Mouse (Mus musculus): ENCODE results near the gene D17H6S53E.

The D17H6S53E gene

DNA sequence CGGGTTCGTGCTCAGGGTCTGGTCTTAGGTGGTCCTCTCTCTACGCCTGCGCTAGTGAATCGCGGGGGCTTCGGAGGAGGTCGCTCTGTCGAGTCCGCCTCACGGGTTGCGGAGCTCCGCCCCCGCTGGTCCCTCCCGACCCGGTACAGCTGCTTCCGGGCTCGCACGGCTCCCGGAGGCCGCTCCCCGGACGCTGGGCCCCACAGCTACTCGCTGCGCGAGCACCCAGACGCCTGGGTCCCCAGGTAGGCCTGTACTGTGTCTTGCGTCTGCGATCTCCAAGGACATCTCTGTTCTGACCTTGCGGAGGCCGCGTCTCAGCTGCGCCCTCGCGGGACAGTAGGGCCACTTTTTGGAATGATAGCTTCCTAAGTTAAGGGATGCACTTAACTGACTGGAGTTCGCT is at the start of gene D17H6S53E:
D17H6S53E (plus strand) TSS at position 168 of the 406 bp plus-strand sequence.
- no peak for DNase-seq (ENCODE audit: extremely low read depth, low read depth)

DNA sequence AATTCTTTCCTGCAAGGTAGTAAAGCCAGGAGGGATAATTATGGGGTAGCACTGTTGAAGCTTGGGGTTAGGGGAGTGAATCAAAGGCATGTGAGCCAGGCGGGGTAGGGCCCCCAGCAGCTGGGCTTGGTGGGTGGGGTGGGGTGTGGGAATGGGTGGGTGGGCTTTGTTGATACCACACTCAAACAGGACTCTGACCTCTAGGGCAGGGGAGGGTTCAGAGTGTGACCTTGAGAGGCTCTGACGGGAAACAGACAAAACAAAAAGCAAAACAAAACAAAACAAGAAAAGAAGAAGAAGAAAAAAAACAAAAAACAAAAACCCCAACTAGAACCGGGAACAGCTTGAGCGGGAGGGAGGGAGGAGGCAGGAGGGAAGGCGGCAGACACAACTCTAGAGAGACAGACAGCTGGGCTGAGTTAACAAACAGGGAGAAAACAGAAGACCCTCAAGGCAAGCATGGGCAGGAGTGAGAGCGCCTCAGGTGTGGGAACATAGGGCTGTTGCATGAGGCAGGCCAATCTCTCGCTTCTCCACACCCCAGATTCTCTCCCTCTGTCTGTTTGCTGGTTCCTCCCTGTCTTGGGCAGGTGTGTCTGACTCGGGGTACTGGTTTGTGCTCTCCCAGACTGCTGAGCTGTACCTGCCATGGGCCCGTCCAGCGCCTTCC is 49.5 kb upstream of the D17H6S53E start, which contains the start of gene Ly6g6e:
Ly6g6e (plus strand) TSS at position 396 of the 670 bp plus-strand sequence.
- no peak for DNase-seq (ENCODE audit: extremely low read depth, low read depth)

DNA sequence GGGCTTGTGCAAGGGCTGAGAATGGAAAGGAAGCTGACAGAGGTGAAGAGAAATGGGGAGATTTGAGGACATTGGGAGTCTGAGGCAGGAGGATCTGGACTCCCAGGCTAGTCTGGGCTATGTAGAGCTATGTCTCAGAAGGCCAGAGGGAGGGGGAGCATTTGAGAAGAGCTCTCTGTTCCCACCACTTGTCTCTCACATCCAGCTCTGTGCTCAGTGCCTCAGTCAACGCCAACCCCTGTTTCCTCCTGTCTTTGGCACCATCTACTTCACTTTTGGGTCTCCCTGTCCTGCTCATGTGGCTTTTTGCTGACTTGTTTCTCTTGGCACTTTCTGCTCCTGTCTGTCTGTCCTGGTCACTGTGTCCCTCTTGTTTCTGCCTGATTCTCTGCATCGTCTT is 48.9 kb upstream of the D17H6S53E start:
- DNase-seq (ENCODE audit: extremely low read depth, low read depth) = no peak

DNA sequence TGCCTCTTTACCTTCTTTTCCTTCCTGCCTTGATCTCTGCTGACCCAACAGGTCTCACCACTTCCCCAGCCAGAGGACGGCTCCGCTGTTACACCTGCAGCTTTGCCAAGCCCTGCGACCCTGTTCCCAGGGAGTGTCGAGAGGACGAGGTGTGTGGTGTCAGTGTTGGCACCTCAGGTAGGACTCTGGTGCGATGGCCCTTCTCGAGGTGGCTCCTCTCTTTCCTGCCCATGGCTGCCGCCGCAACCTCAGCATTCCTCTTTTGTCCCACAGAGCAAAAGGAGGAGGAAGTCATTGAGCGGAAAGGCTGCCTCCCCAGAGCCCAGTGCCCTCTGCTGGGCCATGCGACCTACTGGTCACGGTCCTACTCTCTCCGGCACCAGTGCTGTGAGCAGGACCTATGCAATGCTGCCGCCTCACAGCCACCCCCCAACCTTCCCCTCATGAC is 48.4 kb upstream of the D17H6S53E start, which contains the start of gene Ly6g6d:
Ly6g6d (minus strand) TSS at position 280 of the 448 bp plus-strand sequence.
- DNase-seq (ENCODE audit: extremely low read depth, low read depth) = no peak

DNA sequence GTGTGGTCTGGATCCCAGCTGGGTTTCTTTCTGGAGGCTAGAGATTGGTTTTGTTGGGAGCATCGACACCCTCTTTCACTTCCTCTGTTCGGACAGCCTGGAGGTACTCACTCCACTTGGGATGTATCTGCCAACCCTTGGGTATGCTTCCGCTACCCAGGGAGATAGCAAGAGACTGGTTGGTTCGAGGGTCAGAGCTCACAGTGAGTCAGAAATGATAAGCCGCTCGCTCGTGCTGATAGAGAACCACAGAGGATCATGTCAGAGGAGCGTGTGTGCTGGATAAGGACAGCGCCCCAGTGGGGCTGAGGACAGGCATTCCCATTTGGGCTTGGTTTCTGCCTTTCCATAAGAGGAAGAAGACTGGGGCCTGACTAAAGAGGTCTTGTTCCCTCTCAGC is 46.4 kb upstream of the D17H6S53E start:
- peak; percentile 99 for DNase-seq (ENCODE audit: extremely low read depth, low read depth)

DNA sequence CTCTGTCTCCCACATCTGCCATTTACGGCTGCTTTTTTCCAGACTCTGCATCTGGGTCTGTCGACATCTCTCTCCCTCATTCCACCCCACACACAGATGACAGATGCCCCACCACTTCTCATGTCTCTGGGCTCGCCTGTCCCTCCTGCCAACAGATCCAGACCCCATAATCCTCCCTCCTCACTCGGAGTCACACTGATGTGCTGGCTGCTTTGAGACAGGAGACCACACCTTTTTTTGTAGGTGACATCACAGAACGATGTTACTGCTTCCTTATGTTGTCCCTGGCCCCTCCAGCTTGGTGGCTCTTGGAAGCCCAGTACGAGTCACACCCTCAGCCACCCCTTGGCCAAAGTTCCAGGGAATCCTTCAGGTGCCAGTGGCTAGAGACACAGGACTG is 45.9 kb upstream of the D17H6S53E start:
- DNase-seq (ENCODE audit: extremely low read depth, low read depth) = no peak

DNA sequence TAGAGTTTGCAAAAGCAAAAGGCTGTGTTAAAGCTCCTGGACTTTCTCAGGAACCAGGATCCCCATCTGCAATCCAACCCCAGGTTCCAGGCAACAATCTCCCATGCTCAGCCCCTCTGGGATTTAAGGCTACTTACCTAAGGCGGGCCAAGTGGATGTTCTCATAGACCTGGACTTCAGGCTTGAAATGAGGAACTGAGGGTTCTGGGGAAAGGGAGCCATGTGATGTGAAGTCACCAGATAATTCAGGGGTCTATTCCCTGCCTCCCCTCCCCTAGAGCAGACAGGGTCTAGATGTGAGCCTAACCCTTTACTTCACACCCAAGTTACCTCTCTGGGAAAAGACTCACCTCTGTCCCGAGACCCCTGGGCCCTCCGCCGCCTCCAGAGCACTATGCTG is 45.5 kb upstream of the D17H6S53E start:
- peak; percentile 56 for DNase-seq (ENCODE audit: extremely low read depth, low read depth)

DNA sequence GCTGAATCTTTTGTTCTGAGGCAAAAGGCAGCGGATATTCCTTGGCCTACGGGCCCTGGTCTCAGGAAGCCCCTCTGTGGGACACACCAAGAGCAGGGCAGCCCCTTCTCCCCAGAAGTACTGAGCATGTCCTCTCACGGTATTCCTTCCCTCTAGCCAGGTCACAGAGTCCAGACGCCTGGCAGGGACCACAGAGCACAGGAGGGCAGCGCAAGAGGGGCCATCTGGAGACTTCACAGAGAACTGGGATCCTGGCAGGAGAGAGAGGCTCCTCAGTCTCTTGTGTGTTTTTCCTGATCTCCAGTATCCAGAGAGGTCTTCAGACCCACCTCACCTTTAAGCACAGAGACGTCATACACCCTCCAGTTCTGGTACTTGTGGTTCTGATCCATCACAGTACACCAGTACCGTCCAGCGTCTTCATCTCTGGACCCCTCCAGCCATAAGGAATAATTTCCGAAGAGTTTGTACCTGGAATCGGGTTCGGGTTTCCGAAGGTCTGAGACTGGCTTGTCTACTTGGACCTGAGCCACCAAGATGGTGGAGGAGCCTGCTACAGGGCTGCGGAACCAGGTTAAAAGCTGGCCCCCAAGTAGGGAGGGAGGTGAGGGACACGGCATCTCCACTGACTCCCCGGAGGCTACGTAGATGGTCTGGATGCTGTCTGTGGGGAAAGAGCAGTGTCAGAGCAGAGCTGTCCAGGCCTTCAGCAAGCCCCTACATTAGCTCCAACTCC is 43.2 kb upstream of the D17H6S53E start:
- DNase-seq (ENCODE audit: extremely low read depth, low read depth) = no peak

DNA sequence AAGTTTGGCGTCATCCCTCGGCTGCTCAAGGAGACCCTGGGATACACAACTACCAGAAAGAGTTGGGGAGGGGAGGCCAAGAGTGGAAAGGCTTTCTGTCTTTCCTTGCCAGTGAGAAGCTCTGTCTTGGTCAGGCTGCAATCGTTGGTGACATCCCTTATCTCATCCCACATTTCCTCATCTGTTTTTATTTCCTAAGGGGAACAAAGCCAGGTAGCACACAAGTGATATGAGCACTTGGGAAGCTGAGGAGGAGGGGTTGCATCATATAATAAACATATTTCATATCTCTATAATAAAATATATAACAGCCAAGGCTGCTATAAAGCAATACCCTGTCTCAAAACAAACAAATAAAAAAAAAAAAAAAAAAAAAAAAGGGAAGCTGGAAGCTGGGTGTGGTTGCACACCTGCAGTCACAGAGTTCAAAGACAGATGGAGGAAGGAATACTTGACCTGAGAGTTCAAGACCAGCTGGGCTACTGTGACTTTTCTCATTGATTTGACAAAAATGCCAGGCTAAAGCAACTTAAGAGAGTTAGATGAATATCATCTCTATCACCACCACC is 42.2 kb upstream of the D17H6S53E start:
- no peak for DNase-seq (ENCODE audit: extremely low read depth, low read depth)

DNA sequence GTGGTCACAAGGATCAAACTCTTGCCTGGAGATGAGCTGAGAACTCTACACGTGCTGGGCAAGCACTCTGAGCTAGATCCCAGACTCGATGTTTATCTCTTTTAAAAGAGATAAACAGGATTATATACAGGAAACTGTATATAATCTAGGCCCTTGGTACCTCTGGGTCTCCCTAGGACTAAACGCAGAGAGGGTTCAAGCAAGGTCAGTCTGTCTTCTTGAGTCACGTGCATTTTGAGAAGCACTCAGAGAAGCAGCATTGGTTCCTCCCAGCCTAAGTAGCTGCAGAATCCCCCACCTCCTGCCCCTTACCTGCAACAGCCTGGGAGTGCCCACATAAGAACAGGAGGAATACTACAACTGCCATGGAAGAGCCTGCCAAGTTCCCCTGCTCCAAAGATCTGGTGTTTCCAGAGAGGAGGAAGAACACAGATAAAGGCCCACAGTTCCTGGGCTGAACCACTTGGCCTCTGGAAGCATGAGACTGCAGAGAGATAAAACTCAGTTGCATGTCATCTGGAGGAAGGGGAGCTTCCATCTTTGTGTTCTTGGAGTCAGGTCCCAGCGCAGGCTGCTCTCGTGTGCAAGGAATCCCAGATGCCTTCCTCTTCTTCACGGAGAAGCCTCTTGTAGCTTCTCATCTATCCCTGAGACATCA is 40.8 kb upstream of the D17H6S53E start, which contains the start of gene Ly6g6f:
Ly6g6f (minus strand) TSS at position 403 of the 658 bp plus-strand sequence.
- DNase-seq (ENCODE audit: extremely low read depth, low read depth) = no peak

DNA sequence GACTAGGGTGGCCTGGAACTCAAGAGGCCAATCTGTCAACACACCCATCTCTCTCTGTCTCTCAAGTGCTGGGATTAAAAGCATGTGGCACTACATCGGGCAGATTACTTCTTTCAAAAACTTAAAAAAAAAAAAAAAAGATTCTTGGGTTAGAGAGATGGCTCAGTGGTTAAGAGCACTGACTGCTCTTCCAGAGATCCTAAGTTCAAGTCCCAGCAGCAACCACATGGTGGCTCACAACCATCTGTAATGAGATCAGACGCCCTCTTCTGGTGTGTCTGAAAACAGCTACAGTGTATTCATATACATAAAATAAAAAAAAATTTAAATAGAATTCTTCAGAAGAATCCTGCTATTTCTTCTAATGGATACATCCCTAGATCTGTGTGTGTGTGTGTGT is 38.0 kb upstream of the D17H6S53E start:
- DNase-seq (ENCODE audit: extremely low read depth, low read depth) = no peak

DNA sequence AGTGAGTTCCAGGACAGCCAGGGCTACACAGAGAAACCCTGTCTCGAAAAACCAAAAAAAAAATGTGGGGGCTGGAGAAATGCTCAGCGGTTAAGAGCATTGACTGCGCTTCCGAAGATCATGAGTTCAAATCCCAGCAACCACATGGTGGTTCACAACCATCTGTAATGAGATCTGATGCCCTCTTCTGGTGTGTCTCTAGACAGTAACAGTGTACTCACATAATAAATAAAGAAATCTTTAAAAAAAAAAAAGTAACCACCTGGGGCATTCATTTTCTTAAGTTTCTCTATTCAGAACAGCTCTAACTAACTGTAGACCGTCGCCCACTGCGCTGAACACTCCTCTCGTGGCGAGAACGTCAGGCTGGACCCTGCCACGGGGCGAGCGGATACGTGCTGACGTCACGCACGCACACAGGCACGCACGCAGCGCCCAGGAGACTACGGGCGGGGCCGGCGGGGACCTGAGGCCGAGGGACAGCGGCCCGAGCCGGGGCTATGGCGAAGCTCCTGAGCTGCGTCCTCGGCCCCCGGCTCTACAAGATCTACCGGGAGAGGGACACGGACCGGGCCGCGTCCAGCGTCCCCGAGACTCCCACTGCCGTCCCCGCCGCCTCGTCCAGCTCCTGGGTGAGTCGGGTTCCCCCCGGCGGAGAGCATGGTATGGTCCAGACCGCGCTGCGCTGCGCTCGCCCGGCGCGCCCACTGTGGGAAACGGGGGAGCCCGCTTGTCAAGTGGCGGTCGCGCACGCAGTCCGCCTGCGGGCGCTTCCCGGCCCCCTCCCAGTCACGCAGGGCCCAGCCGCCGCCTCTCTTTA is 37.1 kb upstream of the D17H6S53E start, which contains the start of gene Abhd16a:
Abhd16a (plus strand) TSS at position 439 of the 820 bp plus-strand sequence.
- peak; percentile 74 for DNase-seq (ENCODE audit: extremely low read depth, low read depth)

DNA sequence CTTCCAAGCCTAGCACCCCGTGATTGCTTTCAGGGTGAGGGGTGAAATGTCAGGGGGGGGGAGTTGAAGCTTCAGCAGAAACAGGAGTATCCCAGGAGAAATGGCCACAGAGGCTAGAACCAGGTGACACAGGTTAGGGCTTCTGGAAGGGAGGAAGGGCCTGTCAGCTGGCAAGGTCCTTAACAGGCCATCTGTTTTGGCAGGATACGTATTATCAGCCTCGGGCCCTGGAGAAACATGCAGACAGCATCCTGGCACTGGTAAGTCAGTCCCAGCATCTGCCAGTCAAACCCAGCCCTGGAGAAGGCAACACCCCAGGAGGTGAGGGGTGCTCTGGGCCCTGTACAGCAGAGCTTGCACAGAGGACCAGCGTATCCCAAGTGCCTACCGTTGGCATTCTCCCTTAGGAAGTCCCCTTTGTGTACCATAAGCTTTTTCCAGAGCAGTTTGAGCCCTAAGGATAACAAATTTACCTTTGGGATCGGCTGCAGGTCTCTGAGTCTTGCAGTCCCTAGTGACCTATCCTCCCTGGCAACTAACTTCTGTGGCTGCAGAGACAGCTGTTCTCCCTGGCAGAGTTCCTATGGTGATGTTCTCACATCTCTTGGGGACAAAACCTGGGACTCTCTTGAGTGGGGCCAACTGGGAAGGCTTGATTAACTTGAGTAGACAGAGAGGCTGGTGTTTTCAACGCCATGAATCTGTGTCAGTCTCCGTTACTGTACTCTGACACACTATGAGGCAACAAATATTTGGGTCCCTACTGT is 35.8 kb upstream of the D17H6S53E start:
- DNase-seq (ENCODE audit: extremely low read depth, low read depth) = no peak

DNA sequence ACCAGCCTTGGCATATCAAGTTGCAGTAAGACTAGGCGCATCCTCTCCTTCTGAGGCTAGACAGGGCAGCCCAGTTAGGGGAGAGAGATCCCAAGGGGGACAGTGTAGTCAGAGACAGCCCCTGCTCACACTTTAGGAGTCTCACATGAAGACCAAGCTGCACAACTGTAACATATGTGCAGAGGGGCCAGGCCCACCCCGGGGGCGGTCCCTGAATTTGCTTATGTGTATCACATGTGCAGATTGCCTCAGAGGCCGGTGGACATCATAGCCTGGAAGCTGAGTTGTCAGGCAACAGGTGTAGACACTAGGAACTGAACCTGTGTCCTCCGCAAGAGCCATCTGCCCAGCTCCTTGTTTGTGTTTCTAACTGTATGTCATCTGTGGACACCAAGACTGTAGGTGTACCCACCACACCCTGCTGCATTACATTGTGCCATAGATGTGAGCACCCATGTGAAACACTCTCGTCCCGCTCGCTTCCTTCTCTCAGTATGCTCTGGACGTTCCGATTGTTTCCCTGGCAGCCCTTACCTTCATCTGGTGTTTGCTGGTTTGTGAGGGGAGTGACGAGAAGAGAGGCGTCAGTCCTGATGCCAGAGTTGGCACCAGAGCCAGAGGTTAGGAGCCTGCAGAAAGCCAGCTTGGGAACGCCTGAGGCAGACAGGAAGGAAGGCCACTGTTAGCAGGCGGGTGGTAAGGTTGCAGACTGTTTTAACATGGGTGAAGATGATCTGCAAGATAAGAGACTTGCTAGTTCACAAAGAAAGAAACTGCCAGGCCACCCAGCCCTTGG is 33.6 kb upstream of the D17H6S53E start:
- no peak for DNase-seq (ENCODE audit: extremely low read depth, low read depth)

DNA sequence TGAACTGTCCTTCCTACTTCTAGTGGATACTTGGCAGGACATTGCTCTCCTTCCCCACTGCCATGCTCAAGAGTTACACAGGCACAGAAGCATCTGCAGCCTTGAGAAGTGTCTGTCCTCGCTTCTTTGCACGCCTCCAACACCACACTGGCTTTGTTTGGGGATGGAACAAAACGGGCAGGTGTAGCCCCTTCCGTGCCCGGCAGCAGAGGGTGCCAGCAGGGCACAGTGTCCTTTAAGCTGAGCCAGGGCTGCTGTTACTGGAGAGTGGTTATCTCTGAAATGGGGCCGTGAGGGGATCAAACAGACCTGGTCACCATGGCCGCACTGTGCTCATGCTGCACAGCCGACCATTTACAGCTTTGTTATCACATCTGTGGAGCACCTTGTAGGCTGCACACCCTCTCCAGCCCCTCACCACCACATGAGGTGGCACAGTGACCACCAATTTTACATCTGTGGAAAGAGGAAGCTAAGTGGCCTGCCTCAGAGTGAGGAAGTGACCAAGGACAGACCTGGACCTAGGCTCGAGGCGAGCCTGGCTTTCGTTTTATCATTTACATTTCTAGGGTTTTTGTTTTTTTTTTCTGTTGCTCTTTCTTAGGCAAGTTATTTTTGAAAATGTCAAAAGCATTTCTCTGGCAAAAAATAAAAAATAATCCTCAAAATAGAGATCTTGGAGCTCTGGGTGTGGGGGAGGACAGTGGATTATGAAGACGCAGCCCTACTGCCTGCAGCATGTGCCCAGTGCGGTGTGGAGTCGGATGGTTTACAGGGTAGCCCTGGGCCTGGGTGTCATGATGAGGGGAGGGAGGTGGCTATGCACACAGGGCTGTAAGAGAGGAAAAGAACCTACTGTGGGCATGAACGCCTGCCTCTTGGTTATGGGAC is 31.5 kb upstream of the D17H6S53E start:
- no peak for DNase-seq (ENCODE audit: extremely low read depth, low read depth)

DNA sequence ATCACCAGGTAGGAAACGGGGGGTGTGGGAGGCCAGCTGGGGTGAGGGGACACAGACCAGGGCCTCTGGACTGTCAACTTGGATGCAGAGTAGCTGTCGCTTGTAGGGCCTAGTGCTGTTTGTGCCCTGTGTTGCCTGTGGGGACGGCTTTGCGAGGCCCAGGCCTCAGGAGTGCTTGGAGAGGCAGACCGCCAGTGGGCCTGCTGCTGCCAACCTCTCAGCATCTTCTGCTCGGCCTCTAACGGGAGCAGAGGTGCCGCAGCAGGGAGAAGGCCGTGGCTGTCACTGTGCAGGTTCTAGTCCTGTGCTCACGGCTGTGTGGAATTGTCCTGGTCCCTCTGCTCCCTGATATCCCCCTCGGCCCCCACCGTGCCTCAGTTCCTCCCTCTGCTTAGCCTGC is 29.6 kb upstream of the D17H6S53E start:
- DNase-seq (ENCODE audit: extremely low read depth, low read depth) = no peak

DNA sequence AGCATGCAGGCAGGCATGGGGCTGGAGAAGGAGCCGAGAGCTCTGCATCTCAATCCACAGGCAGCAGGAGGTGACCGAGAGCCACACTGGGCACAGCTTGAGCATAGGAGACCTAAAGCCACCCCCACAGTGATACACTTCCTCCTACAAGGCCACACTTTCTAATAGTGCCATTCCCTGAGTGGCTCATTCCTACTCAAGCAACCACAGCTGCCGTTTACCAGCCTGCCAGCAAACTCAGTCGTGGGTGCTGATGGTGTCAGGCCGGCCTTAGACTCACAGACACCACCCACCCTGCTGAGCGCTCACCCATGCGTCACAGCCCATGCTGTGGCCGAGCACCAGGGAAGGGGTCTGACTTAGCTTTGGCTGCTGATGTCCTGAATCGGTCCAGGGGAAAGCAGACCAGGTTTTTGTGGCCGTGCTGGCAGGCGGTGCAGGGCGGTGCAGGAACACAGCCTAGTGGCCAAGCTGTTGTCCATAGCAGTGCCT is 29.0 kb upstream of the D17H6S53E start:
- no peak for DNase-seq (ENCODE audit: extremely low read depth, low read depth)

DNA sequence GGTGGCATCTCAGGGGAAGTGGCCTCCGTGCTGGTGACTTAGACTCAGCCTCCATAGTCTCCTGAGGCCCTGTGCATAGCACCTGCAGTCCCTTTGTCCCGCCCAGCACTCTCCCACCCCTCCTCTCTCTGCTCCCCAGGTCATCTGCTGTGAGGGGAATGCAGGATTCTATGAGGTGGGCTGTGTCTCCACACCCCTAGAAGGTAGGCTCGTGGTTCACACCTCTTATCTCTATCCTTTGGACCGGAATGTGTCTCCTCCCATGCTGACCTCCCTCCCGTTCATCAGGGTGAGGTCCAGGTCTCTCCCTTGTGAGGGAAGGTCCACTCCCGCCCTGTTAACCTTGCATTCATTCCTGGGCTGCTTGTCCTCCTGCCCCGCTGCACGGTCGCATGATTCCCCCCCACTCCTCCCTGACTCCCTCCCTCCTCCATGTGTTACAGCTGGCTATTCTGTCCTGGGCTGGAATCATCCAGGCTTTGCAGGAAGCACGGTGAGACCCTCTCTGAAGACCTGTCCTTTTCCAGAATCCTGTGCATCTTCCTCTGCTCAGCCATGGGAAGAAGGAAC is 25.9 kb upstream of the D17H6S53E start:
- no peak for DNase-seq (ENCODE audit: extremely low read depth, low read depth)
